Mouse (Mus musculus) right cerebral cortex, postnatal 4 days (tissue): Measurements from ENCODE around the gene Stk33.

Experiments
- DNase-seq: peaks from one replicate; pipeline ENCODE4 v3.0.0-alpha.2; 2022

Gene Stk33

GRCm38 (mm10) chr7:109238724-109239123, 200.2 kb downstream of the Stk33 start:
- DNase-seq = no peak

GRCm38 (mm10) chr7:109234882-109235640, 203.8 kb downstream of the Stk33 start:
- no peak for DNase-seq

GRCm38 (mm10) chr7:109234476-109234875, 204.4 kb downstream of the Stk33 start:
- no peak for DNase-seq

- DNase-seq = peak; percentile 34
Observed at GRCm38 (mm10) chr7:109231881-109232321, 207.0 kb downstream of the Stk33 start.

- DNase-seq = no peak
Observed at GRCm38 (mm10) chr7:109231307-109231706, 207.6 kb downstream of the Stk33 start.

- DNase-seq = peak; percentile 71
Observed at GRCm38 (mm10) chr7:109230806-109231205, 208.1 kb downstream of the Stk33 start.
